Comparison of ENCODE assay signal across 8 mouse cellular contexts in genomic region chrX:56374431-56375128, GRCm38 (mm10). TPM values are rescaled to one million over a fixed set of nuclear protein-coding genes. Genes with fewer than 3 reads are reported as not detected.
DNase-seq lines count a peak whose midpoint lies in the region; ATAC-seq and TF ChIP-seq lines count a peak whose summit lies in the region.
"Not testable (repeated sequence)": the region's sequence is repeated elsewhere in the genome, so short reads cannot be mapped to it uniquely, and the experiment has no call there.

Gene Smim10l2a, plus strand, starts transcription at chrX:56374586.

- H3K4me2 ChIP-seq in liver, embryonic 11.5 days = peak within 1 kb of the TSS; percentile 70
- H3K4me2 ChIP-seq in midbrain, postnatal 0 days (ENCODE audit: low read depth, low read length, poor library complexity, severe bottlenecking) = peak within 1 kb of the TSS; percentile 49
- H3K4me2 ChIP-seq in stomach, embryonic 15.5 days = peak within 1 kb of the TSS; percentile 61

- H3K4me3 ChIP-seq in forebrain, embryonic 10.5 days = peak within 1 kb of the TSS; percentile 59
- H3K4me3 ChIP-seq in liver, embryonic 11.5 days (ENCODE audit: low read depth, low read length) = peak within 1 kb of the TSS; percentile 52
- peak within 1 kb of the TSS; percentile 42 for H3K4me3 ChIP-seq in midbrain, postnatal 0 days (ENCODE audit: low read depth, low read length)
- H3K4me3 ChIP-seq in stomach, embryonic 15.5 days (replicated peaks) = peak within 1 kb of the TSS; percentile 46

- H3K9me3 ChIP-seq in forebrain, embryonic 10.5 days; liver, embryonic 11.5 days (ENCODE audit: control insufficient read depth, low read length); midbrain, postnatal 0 days (ENCODE audit: low read length); stomach, embryonic 15.5 days: not testable (repeated sequence)

- not testable (repeated sequence) for H3K9ac ChIP-seq in liver, embryonic 11.5 days (ENCODE audit: low read depth, low read length); stomach, embryonic 15.5 days
- H3K9ac ChIP-seq in midbrain, postnatal 0 days (replicated peaks; ENCODE audit: low read length, poor library complexity, severe bottlenecking) = peak within 1 kb of the TSS; percentile 60

- intact Hi-C loops in heart, postnatal 14 days (cut with DNase I) = not testable (repeated sequence)

- not testable (repeated sequence) for TF ChIP-seq CTCF in midbrain, postnatal 0 days (IDR thresholded peaks at IDR 0.05)

- peak; percentile 45 for DNase-seq in CD4-positive helper T cell, adult 2 months (ENCODE audit: low read depth, low spot score)
- DNase-seq in c-Kit-positive CD71-negative TER-119-negative erythroid progenitor cells, embryonic 14.5 days (ENCODE audit: low read depth) = peak; percentile 34
- peak; percentile 40 for DNase-seq in forebrain, embryonic 10.5 days (ENCODE audit: extremely low spot score, low spot score)
- DNase-seq in heart, postnatal 14 days = peak; percentile 11 to 17
- DNase-seq in kidney, postnatal 25 days = peak; percentile 69 to 80
- peak; percentile 48 for DNase-seq in liver, embryonic 11.5 days (ENCODE audit: low spot score)
- DNase-seq in midbrain, postnatal 0 days (ENCODE audit: low spot score) = peak; percentile 61

- not testable (repeated sequence) for H3K4me1 ChIP-seq in forebrain, embryonic 10.5 days; liver, embryonic 11.5 days (replicated peaks; ENCODE audit: control insufficient read depth, insufficient read depth, low read length); midbrain, postnatal 0 days (ENCODE audit: insufficient read depth, low read length); stomach, embryonic 15.5 days

- 19% methylated on average over 55 of the region's 56 CpGs for WGBS in forebrain, embryonic 10.5 days
- WGBS in liver, embryonic 11.5 days = 12% methylated on average over 51 of the region's 56 CpGs
- WGBS in midbrain, postnatal 0 days = 25% methylated on average over 36 of the region's 56 CpGs
- 17% methylated on average over 39 of the region's 56 CpGs for WGBS in stomach, embryonic 15.5 days

- not testable (repeated sequence) for H3K36me3 ChIP-seq in forebrain, embryonic 10.5 days (replicated peaks); liver, embryonic 11.5 days (ENCODE audit: control insufficient read depth, insufficient read depth, low read length); midbrain, postnatal 0 days (ENCODE audit: insufficient read depth, low read length); stomach, embryonic 15.5 days

- peak; percentile 84 for ATAC-seq in liver, embryonic 11.5 days (replicated peaks; ENCODE audit: low FRiP score)
- peak; percentile 90 for ATAC-seq in midbrain, postnatal 0 days (ENCODE audit: low FRiP score)
- ATAC-seq in stomach, embryonic 15.5 days (ENCODE audit: insufficient read depth, low FRiP score, low read depth) = peak; percentile 93

- peak within 1 kb of the TSS; percentile 72 for H3K27ac ChIP-seq in forebrain, embryonic 10.5 days
- H3K27ac ChIP-seq in liver, embryonic 11.5 days (ENCODE audit: low read depth, low read length); stomach, embryonic 15.5 days: not testable (repeated sequence)
- peak within 1 kb of the TSS; percentile 73; the same call in 1 of the 2 replicates for H3K27ac ChIP-seq in midbrain, postnatal 0 days (ENCODE audit: low read depth, low read length)

- H3K27me3 ChIP-seq in forebrain, embryonic 10.5 days (ENCODE audit: poor library complexity, severe bottlenecking); liver, embryonic 11.5 days (replicated peaks; ENCODE audit: control insufficient read depth, insufficient read depth, low read length); midbrain, postnatal 0 days (ENCODE audit: insufficient read depth, low read length); stomach, embryonic 15.5 days (replicated peaks): not testable (repeated sequence)

RNA-seq across cellular contexts. Expression of gene Smim10l2a, which starts in this region (rescaled TPM):
- polyA plus RNA-seq in forebrain, embryonic 10.5 days (2016; fragmentation: Nextera tagmentation; extraction: Ambion mirVana) = 5.9 and 6.6 TPM in 2 replicates
- under 1 TPM; 0.15 to 0.22 TPM for total RNA-seq in heart, postnatal 14 days (2021)
- 1.2 and 2.2 TPM in 2 replicates for polyA plus RNA-seq in liver, embryonic 11.5 days (2014; fragmentation: Nextera tagmentation; extraction: Ambion mirVana)
- 72.8 and 83.0 TPM in 2 replicates for total RNA-seq in midbrain, postnatal 0 days (2014; rRNA removed)
- 54.1 and 58.1 TPM in 2 replicates for polyA plus RNA-seq in midbrain, postnatal 0 days (2015; fragmentation: Nextera tagmentation; extraction: Ambion mirVana)
- polyA plus RNA-seq in stomach, embryonic 15.5 days (2015; fragmentation: Nextera tagmentation; extraction: Ambion mirVana) = 5.7 and 6.1 TPM in 2 replicates

Comparison
In these comparisons a context has a peak if more than half of its experiments do, and no peak if none do; other contexts are left out.
1. RNA of gene Smim10l2a (total RNA-seq): 72.8 to 83.0 TPM in midbrain, postnatal 0 days; 0.15 to 0.22 TPM in heart, postnatal 14 days; every median in the first group is over 10 times any median in the second.
2. Peak in DNase-seq in heart, postnatal 14 days; RNA of the gene not detected or under 1 TPM.
3. DNase-seq: peak in every context shown above with its lines; median percentile 74 in kidney, postnatal 25 days; 61 in midbrain, postnatal 0 days; 48 in liver, embryonic 11.5 days; 45 in CD4-positive helper T cell, adult 2 months; 40 in forebrain, embryonic 10.5 days; 34 in c-Kit-positive CD71-negative TER-119-negative erythroid progenitor cells, embryonic 14.5 days; 14 in heart, postnatal 14 days.
4. Peak in every context shown above with its lines, with median percentiles within 50 percentile points of each other: H3K4me3 ChIP-seq, ATAC-seq and H3K4me2 ChIP-seq.